Mouse (Mus musculus) heart, postnatal 0 days (tissue): ENCODE data around the gene Gltpd2.

ENCODE experiments used
- CTCF ChIP-seq: IDR thresholded peaks from 2 replicates; pipeline ENCODE4 v1.5.1; 2016; ENCODE audit warnings: antibody characterized with exemption, control low read depth, low read depth
- EP300 ChIP-seq: IDR thresholded peaks from 2 replicates; pipeline ENCODE4 v1.6.1; 2016; ENCODE audit warnings: antibody characterized with exemption, low read depth

DNA sequence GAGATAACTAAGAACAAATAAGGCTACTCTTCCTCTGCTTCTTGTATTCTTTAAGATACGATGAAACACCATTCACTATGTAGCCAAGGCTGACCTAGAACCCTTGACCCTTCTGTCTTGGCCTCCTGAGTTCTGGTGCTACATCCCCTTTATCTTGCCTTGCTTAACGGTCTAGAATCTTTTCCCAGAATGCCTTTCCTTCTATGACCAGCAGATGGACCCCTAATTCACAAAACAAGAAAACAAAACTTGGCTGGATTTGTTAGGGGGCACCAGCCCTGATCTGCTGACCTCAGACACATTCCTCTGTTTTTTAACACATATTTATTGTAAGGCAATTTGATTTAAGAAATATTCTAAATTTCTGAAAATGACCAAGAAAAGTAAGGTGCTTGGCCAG, 2.6 kb upstream of the Gltpd2 start:
- no peak for TF ChIP-seq EP300
- TF ChIP-seq CTCF, result peak; percentile 73
